Mouse (Mus musculus) neural tube, embryonic 11.5 days (tissue): ENCODE measurements at regions not wholly inside any gene's neighbourhood (a gene's known extent, or its start where the extent isn't known, plus 50 kb on each side); places are given as distances from the start of the nearest gene placed in this dataset.
"Not testable (repeated sequence)": the region's sequence is repeated elsewhere in the genome, so short reads cannot be mapped to it uniquely, and the experiment has no call there.

ENCODE experiments used
- ATAC-seq: fragments of 200-750 bp; cut with Nextera tagmentation; 2 replicates; pipeline ENCODE4 v1.8.0; 2017; ENCODE audit warnings: moderate number of reproducible peaks, mild to moderate bottlenecking, moderate TSS enrichment, moderate library complexity; ENCODE audit not compliant: insufficient read depth, low FRiP score, low TSS enrichment
- DNase-seq: peaks from one replicate; pipeline ENCODE4 v3.0.0-alpha.2; 2015; ENCODE audit warnings: low spot score
- H3K27ac ChIP-seq: fragments of 300-500 bp; sonication (generic); 2 replicates; pipeline ENCODE4 v1.5.1; 2014; ENCODE audit warnings: low read depth, mild to moderate bottlenecking, low read length
- H3K27me3 ChIP-seq: fragments of 300-500 bp; sonication (generic); 2 replicates; pipeline ENCODE4 v1.6.1; 2014; ENCODE audit warnings: mild to moderate bottlenecking, low read length, mixed read lengths; ENCODE audit not compliant: control insufficient read depth, insufficient read depth
- H3K36me3 ChIP-seq: fragments of 300-500 bp; sonication (generic); 2 replicates; pipeline ENCODE4 v1.6.1; 2014; ENCODE audit warnings: mild to moderate bottlenecking, low read length, moderate library complexity, mixed read lengths; ENCODE audit not compliant: control insufficient read depth, insufficient read depth
- H3K4me1 ChIP-seq: fragments of 300-500 bp; sonication (generic); 2 replicates; pipeline ENCODE4 v1.6.1; 2014; ENCODE audit warnings: low read length, mixed read lengths; ENCODE audit not compliant: control insufficient read depth, insufficient read depth
- H3K4me2 ChIP-seq: fragments of 300-500 bp; sonication (generic); 2 replicates; pipeline ENCODE4 v1.6.1; 2014; ENCODE audit warnings: low read depth, mild to moderate bottlenecking, moderate library complexity
- H3K4me3 ChIP-seq: fragments of 300-500 bp; sonication (generic); 2 replicates; pipeline ENCODE4 v1.5.1; 2014; ENCODE audit warnings: low read depth, low read length
- H3K9ac ChIP-seq: fragments of 300-500 bp; sonication (generic); 2 replicates; pipeline ENCODE4 v1.6.1; 2014; ENCODE audit warnings: mild to moderate bottlenecking, low read length
- H3K9me3 ChIP-seq: fragments of 300-500 bp; sonication (generic); 2 replicates; pipeline ENCODE4 v1.6.1; 2016; ENCODE audit warnings: low read length; ENCODE audit not compliant: control insufficient read depth
- WGBS: fragments of 180-500 bp; shearing (Covaris S2); extraction: QIAGEN DNeasy Blood & Tissue Kit; methylation state at CpG from one replicate; pipeline ENCODE4 v1.1.7; 2014; 5-methylcytosine and 5-hydroxymethylcytosine counted together

DNA sequence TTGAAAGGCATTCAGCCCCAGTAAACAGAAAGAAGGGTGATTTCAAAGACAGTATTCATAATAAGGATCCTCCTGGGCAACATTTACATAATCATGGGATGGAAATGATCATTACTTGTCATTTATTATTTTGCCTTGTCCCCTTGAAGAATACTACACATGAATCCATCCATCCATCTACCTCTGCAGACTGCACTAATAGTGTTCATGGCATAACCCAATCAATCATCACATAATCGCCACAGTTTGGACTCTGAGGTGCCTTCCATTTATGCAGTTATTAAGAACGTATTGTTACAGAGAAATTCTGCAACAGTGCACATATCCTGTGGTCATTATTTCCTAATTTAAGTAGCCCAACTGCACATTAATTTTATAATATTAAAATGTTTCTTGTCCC, 1172.0 kb upstream of the Edil3 start:
- no peak for DNase-seq
- H3K27ac ChIP-seq, result no peak overlapping the region
- ATAC-seq, result peak; percentile 46; the same call in 1 of the 2 replicates

DNA sequence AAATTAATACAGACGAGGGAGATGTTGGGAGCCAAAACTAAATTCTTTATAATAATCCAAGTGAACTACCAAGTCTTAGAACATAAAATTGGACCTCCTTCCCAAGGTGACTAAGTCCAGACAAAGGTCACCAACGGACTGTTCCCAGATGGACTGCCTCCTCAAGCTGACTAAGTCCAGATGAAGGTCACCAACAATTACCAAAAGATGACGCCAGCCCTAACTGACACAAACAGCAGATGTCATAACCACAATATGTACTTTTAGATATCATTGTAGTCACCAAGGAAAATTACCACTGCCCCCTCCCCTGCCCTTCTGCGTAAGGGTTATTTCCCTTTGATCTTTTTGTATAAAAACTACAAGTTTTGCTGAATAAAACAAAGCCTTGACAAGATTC, 1148.8 kb upstream of the Edil3 start:
- not testable (repeated sequence) for ATAC-seq, H3K27ac ChIP-seq, H3K9me3 ChIP-seq, H3K9ac ChIP-seq, H3K4me1 ChIP-seq, H3K36me3 ChIP-seq, H3K4me3 ChIP-seq, H3K27me3 ChIP-seq, DNase-seq, H3K4me2 ChIP-seq
- WGBS, result 89% methylated on average over 4 of the region's 4 CpGs

More for the DNA sequence above, 1172.0 kb upstream of the Edil3 start:
- Histone ChIP-seq H3K9me3 (no peaks in the 10 kb centered on the region), H3K27me3 (no peaks in the 10 kb centered on the region), H3K4me2 (no peak overlapping the region), H3K9ac (no peak overlapping the region), H3K36me3 (no peaks in the 10 kb centered on the region), H3K4me3 (no peak overlapping the region), H3K4me1 (no peaks in the 10 kb centered on the region)
- 85% methylated on average over 2 of the region's 2 CpGs for WGBS

DNA sequence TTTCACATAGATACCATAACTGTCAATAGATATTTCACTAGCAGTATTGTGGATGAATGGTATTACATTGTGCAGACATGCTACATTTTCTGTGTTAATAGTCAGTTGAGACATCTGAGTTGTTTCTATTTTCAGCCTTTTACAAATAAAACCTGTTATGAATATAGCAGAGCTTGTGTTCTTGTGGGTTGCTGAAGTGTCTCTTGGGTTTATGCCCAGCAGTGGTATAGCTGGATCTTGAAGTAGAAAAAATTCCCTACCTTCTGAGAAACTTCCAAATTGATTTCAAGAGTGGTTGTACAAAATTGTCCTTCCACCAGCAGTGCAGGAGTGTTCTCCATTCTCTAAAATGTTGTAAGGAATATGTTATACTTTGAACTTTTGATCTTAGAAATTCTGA, 1142.4 kb upstream of the Edil3 start:
- ATAC-seq (no peak), DNase-seq (no peak)
- H3K4me3 ChIP-seq, result no peak overlapping the region
- no peaks in the 10 kb centered on the region for H3K27me3 ChIP-seq
- H3K36me3 ChIP-seq, result no peaks in the 10 kb centered on the region
- H3K4me1 ChIP-seq, result no peaks in the 10 kb centered on the region
- H3K4me2 ChIP-seq, result no peak overlapping the region
- H3K9ac ChIP-seq, result no peak overlapping the region
- H3K9me3 ChIP-seq, result no peaks in the 10 kb centered on the region
- H3K27ac ChIP-seq, result no peak overlapping the region
